Mouse (Mus musculus) hindbrain, embryonic 11.5 days (tissue): ENCODE data around the gene Gm34302. TPM values are rescaled to one million over a fixed set of nuclear protein-coding genes. Genes with fewer than 3 reads are reported as not detected.
"Not testable (repeated sequence)": the region's sequence is repeated elsewhere in the genome, so short reads cannot be mapped to it uniquely, and the experiment has no call there.

Source experiments
- ATAC-seq: fragments of 200-750 bp; cut with Nextera tagmentation; 2 replicates; pipeline ENCODE4 v1.8.0; 2017; ENCODE audit warnings: mild to moderate bottlenecking, moderate TSS enrichment, moderate library complexity; ENCODE audit not compliant: low FRiP score
- DNase-seq: peaks from one replicate; pipeline ENCODE4 v3.0.0-alpha.2; 2015; ENCODE audit warnings: low spot score
- H3K27ac ChIP-seq: fragments of 300-500 bp; sonication (generic); 2 replicates; pipeline ENCODE4 v1.5.1; 2014; ENCODE audit warnings: mild to moderate bottlenecking, low read depth, low read length
- H3K27me3 ChIP-seq: fragments of 300-500 bp; sonication (generic); 2 replicates; pipeline ENCODE4 v1.6.1; 2014; ENCODE audit warnings: mild to moderate bottlenecking, low read length, moderate library complexity, mixed read lengths; ENCODE audit not compliant: control insufficient read depth, insufficient read depth
- H3K36me3 ChIP-seq: fragments of 300-500 bp; sonication (generic); 2 replicates; pipeline ENCODE4 v1.6.1; 2014; ENCODE audit warnings: mild to moderate bottlenecking, low read length, moderate library complexity, mixed read lengths; ENCODE audit not compliant: control insufficient read depth, insufficient read depth
- H3K4me1 ChIP-seq: fragments of 300-500 bp; sonication (generic); replicated peaks from 2 replicates; pipeline ENCODE4 v1.6.1; 2014; ENCODE audit warnings: low read length, mixed read lengths; ENCODE audit not compliant: control insufficient read depth, insufficient read depth
- H3K4me2 ChIP-seq: fragments of 300-500 bp; sonication (generic); replicated peaks from 2 replicates; pipeline ENCODE4 v1.6.1; 2014; ENCODE audit warnings: mild to moderate bottlenecking, low read depth, low read length
- H3K4me3 ChIP-seq: fragments of 300-500 bp; sonication (generic); 2 replicates; pipeline ENCODE4 v1.5.1; 2014; ENCODE audit warnings: low read depth, low read length
- H3K9ac ChIP-seq: fragments of 300-500 bp; sonication (generic); 2 replicates; pipeline ENCODE4 v1.6.1; 2014; ENCODE audit warnings: low read depth, low read length
- H3K9me3 ChIP-seq: fragments of 300-500 bp; sonication (generic); 2 replicates; pipeline ENCODE4 v1.6.1; 2016; ENCODE audit warnings: low read length; ENCODE audit not compliant: control insufficient read depth
- WGBS: fragments of 180-500 bp; shearing (Covaris S2); extraction: QIAGEN DNeasy Blood & Tissue Kit; methylation state at CpG from one replicate; pipeline ENCODE4 v1.1.7; 2014; 5-methylcytosine and 5-hydroxymethylcytosine counted together
- polyA plus RNA-seq: library from polyadenylated mRNA; unstranded; fragments of >200 nt; fragmentation: Nextera tagmentation; extraction: Ambion mirVana; gene quantifications from 2 replicates; pipeline ENCODE4 v1.2.1, GENCODE M21; 2014

Gene Gm34302
- not detected in 2 replicates for polyA plus RNA-seq

- 56% methylated on average over 1 of the region's 1 CpGs for WGBS
- H3K4me3 ChIP-seq, result no peak within 1 kb of the TSS
- H3K36me3 ChIP-seq, result no peaks in the 10 kb centered on the region
- H3K27ac ChIP-seq, result no peak within 1 kb of the TSS
- no peak for DNase-seq
- no peaks in the 10 kb centered on the region for H3K9me3 ChIP-seq
- no peak within 1 kb of the TSS for H3K4me2 ChIP-seq
- no peak within 1 kb of the TSS for H3K9ac ChIP-seq
- no peaks in the 10 kb centered on the region for H3K4me1 ChIP-seq
- ATAC-seq, result no peak
- H3K27me3 ChIP-seq, result no peaks in the 10 kb centered on the region
Measured at GRCm38 (mm10) chr3:63483726-63484125, at the start of gene Gm34302. TSS of gene Gm34302 (minus strand) at chr3:63483879.

GRCm38 (mm10) chr3:63531847-63532246 is 48.2 kb upstream of the Gm34302 start:
- no peak overlapping the region for H3K4me2 ChIP-seq
- ATAC-seq, result no peak
- H3K4me3 ChIP-seq, result no peak overlapping the region
- no peak overlapping the region for H3K9ac ChIP-seq
- no peak overlapping the region for H3K27ac ChIP-seq
- no peak for DNase-seq
- no peaks in the 10 kb centered on the region for H3K27me3 ChIP-seq
- no peaks in the 10 kb centered on the region for H3K4me1 ChIP-seq
- 63% methylated on average over 1 of the region's 1 CpGs for WGBS
- H3K36me3 ChIP-seq, result no peaks in the 10 kb centered on the region
- no peaks in the 10 kb centered on the region for H3K9me3 ChIP-seq

- DNase-seq, result no peak
- Histone ChIP-seq H3K4me1 (no peaks in the 10 kb centered on the region), H3K27ac (no peak overlapping the region), H3K9me3 (no peaks in the 10 kb centered on the region), H3K9ac (no peak overlapping the region), H3K36me3 (no peaks in the 10 kb centered on the region), H3K4me2 (no peak overlapping the region), H3K4me3 (no peak overlapping the region), H3K27me3 (no peaks in the 10 kb centered on the region)
- 91% methylated on average over 1 of the region's 1 CpGs for WGBS
- ATAC-seq, result no peak
Measured at GRCm38 (mm10) chr3:63517681-63518080, 34.0 kb upstream of the Gm34302 start.

- H3K36me3 ChIP-seq, H3K27ac ChIP-seq, H3K9ac ChIP-seq, H3K4me1 ChIP-seq, DNase-seq, H3K9me3 ChIP-seq, H3K4me2 ChIP-seq, H3K27me3 ChIP-seq, ATAC-seq, H3K4me3 ChIP-seq: not testable (repeated sequence)
- 84% methylated on average over 3 of the region's 3 CpGs for WGBS
Measured at GRCm38 (mm10) chr3:63516279-63516678, 32.6 kb upstream of the Gm34302 start.

- 93% methylated on average over 6 of the region's 6 CpGs for WGBS
- Histone ChIP-seq H3K4me1 (no peaks in the 10 kb centered on the region), H3K4me2 (no peak overlapping the region), H3K27me3 (no peaks in the 10 kb centered on the region), H3K4me3 (no peak overlapping the region), H3K9me3 (no peaks in the 10 kb centered on the region), H3K9ac (no peak overlapping the region), H3K36me3 (no peaks in the 10 kb centered on the region), H3K27ac (no peak overlapping the region)
- DNase-seq (no peak), ATAC-seq (no peak)
Measured at GRCm38 (mm10) chr3:63511316-63511715, 27.6 kb upstream of the Gm34302 start.

GRCm38 (mm10) chr3:63509484-63509883 is 25.8 kb upstream of the Gm34302 start:
- Histone ChIP-seq H3K9ac (no peak overlapping the region), H3K9me3 (no peaks in the 10 kb centered on the region), H3K27ac (no peak overlapping the region), H3K27me3 (no peaks in the 10 kb centered on the region), H3K4me3 (no peak overlapping the region), H3K36me3 (no peaks in the 10 kb centered on the region), H3K4me2 (no peak overlapping the region), H3K4me1 (no peaks in the 10 kb centered on the region)
- DNase-seq, result no peak
- 88% methylated on average over 2 of the region's 2 CpGs for WGBS
- ATAC-seq, result no peak

GRCm38 (mm10) chr3:63508924-63509323 is 25.2 kb upstream of the Gm34302 start:
- no peak overlapping the region for H3K27ac ChIP-seq
- no peak overlapping the region for H3K4me3 ChIP-seq
- no peak overlapping the region for H3K4me2 ChIP-seq
- H3K9me3 ChIP-seq, result no peaks in the 10 kb centered on the region
- ATAC-seq (no peak), DNase-seq (no peak)
- no peak overlapping the region for H3K9ac ChIP-seq
- no peaks in the 10 kb centered on the region for H3K36me3 ChIP-seq
- no peaks in the 10 kb centered on the region for H3K27me3 ChIP-seq
- no peaks in the 10 kb centered on the region for H3K4me1 ChIP-seq
- WGBS, result 86% methylated on average over 5 of the region's 5 CpGs

- H3K9me3 ChIP-seq, result no peaks in the 10 kb centered on the region
- no peaks in the 10 kb centered on the region for H3K36me3 ChIP-seq
- no peak for ATAC-seq
- no peaks in the 10 kb centered on the region for H3K27me3 ChIP-seq
- H3K4me1 ChIP-seq, result no peaks in the 10 kb centered on the region
- H3K4me3 ChIP-seq, result no peak overlapping the region
- WGBS, result 83% methylated on average over 5 of the region's 5 CpGs
- H3K27ac ChIP-seq, result no peak overlapping the region
- H3K9ac ChIP-seq, result no peak overlapping the region
- no peak for DNase-seq
- H3K4me2 ChIP-seq, result no peak overlapping the region
Measured at GRCm38 (mm10) chr3:63504433-63504832, 20.8 kb upstream of the Gm34302 start.

- no peaks in the 10 kb centered on the region for H3K4me1 ChIP-seq
- no peaks in the 10 kb centered on the region for H3K36me3 ChIP-seq
- no peak overlapping the region for H3K4me2 ChIP-seq
- no peak overlapping the region for H3K4me3 ChIP-seq
- H3K9ac ChIP-seq, result no peak overlapping the region
- WGBS, result 69% methylated on average over 5 of the region's 5 CpGs
- no peak overlapping the region for H3K27ac ChIP-seq
- ATAC-seq (no peak), DNase-seq (no peak)
- H3K9me3 ChIP-seq, result no peaks in the 10 kb centered on the region
- no peaks in the 10 kb centered on the region for H3K27me3 ChIP-seq
Measured at GRCm38 (mm10) chr3:63494625-63495382, 11.1 kb upstream of the Gm34302 start.
